Mouse (Mus musculus) bone marrow macrophage, adult 2 months (primary cell): Measurements from ENCODE around the gene Krt7.

Experiments
- CTCF ChIP-seq: IDR thresholded peaks from 2 replicates; pipeline ENCODE4 v1.5.1; 2012; ENCODE audit warnings: low read depth, mild to moderate bottlenecking, low read length, moderate library complexity
- POLR2A ChIP-seq: IDR thresholded peaks from 2 replicates; pipeline ENCODE4 v1.6.1; 2012; ENCODE audit warnings: mild to moderate bottlenecking, low read depth, low read length, borderline replicate concordance

GRCm38 (mm10) chr15:101453093-101453736, 42.4 kb downstream of the Krt7 start:
- TF ChIP-seq CTCF (peak; percentile 58), POLR2A (no peak)
